In genomic region chr4:89425916-89426315, GRCm38 (mm10) we compare ENCODE assay signal across 25 mouse cellular contexts.
DNase-seq lines count a peak whose midpoint lies in the region; ATAC-seq lines count a peak whose summit lies in the region.
"Had no signal": no experiment of that assay in that cellular context is flagged by ENCODE, and none has a peak within 500 bp of the region (broad histone marks: within the 10 kb centered on the region; RNA-seq: fewer than 3 reads in every experiment).

No protein-coding gene starts in this region.

- H3K9me3 ChIP-seq in heart, embryonic 12.5 days (replicated peaks), result no peaks in the 10 kb centered on the region
- H3K9me3 ChIP-seq: forebrain, embryonic 10.5 days; forebrain, embryonic 15.5 days; limb, embryonic 12.5 days; liver, embryonic 15.5 days; megakaryocyte, embryonic 14.5 days; midbrain, embryonic 12.5 days; neural tube, embryonic 12.5 days had no signal

- intact Hi-C loops in heart, postnatal 14 days (cut with DNase I), result no loop called here

- no peak for ATAC-seq in heart, embryonic 12.5 days (ENCODE audit: insufficient number of reproducible peaks, low FRiP score)
- ATAC-seq: forebrain, embryonic 15.5 days; hindbrain, embryonic 16.5 days had no signal

- DNase-seq in heart, adult 11 months, result peak; percentile 44
- DNase-seq in heart, postnatal 14 days, result no peak
- peak; percentile 78 for DNase-seq in 3134 (ENCODE audit: extremely low read depth, insufficient read length, low spot score)
- peak; percentile 46 for DNase-seq in adipocyte (ENCODE audit: low spot score)
- peak; percentile 61 for DNase-seq in lung, postnatal 25 days (ENCODE audit: low spot score)
- DNase-seq in cerebellum, adult 8-10 months, result no peak
- DNase-seq: adrenal gland, postnatal 14 days; cerebellum, adult 11 months; cerebellum, postnatal 14 days; kidney, adult 18-20 months; kidney, postnatal 10 days; right cerebral cortex, adult 18-20 months; spleen, adult 18-20 months; thymus, postnatal 14 days had no signal

- H3K36me3 ChIP-seq in heart, embryonic 12.5 days, result no peaks in the 10 kb centered on the region
- H3K36me3 ChIP-seq: forebrain, embryonic 10.5 days; forebrain, embryonic 15.5 days; limb, embryonic 12.5 days; liver, embryonic 15.5 days; midbrain, embryonic 12.5 days; neural tube, embryonic 12.5 days had no signal

- no peak overlapping the region for H3K4me3 ChIP-seq in heart, embryonic 12.5 days
- H3K4me3 ChIP-seq: forebrain, embryonic 10.5 days; forebrain, embryonic 15.5 days; left cerebral cortex, adult 2 months; limb, embryonic 12.5 days; liver, embryonic 15.5 days; megakaryocyte, embryonic 14.5 days; midbrain, embryonic 12.5 days; myocyte; neural tube, embryonic 12.5 days had no signal

- WGBS in heart, embryonic 12.5 days, result 65% methylated on average over 2 of the region's 2 CpGs

- no peaks in the 10 kb centered on the region for H3K27me3 ChIP-seq in heart, embryonic 12.5 days (replicated peaks)
- H3K27me3 ChIP-seq: forebrain, embryonic 15.5 days; limb, embryonic 12.5 days; liver, embryonic 15.5 days; midbrain, embryonic 12.5 days; neural tube, embryonic 12.5 days had no signal

- no peak overlapping the region for H3K9ac ChIP-seq in heart, embryonic 12.5 days
- H3K9ac ChIP-seq: forebrain, embryonic 15.5 days; limb, embryonic 12.5 days; liver, embryonic 15.5 days; midbrain, embryonic 12.5 days; neural tube, embryonic 12.5 days had no signal

- H3K4me1 ChIP-seq in heart, embryonic 12.5 days (replicated peaks), result peaks cover 15% of the 10 kb centered on the region
- H3K4me1 ChIP-seq: forebrain, embryonic 15.5 days; midbrain, embryonic 12.5 days; neural tube, embryonic 12.5 days had no signal

- no peak overlapping the region for H3K27ac ChIP-seq in heart, embryonic 12.5 days (ENCODE audit: poor library complexity, severe bottlenecking)
- H3K27ac ChIP-seq: forebrain, embryonic 10.5 days; forebrain, embryonic 15.5 days; left cerebral cortex, adult 2 months; limb, embryonic 12.5 days; liver, embryonic 15.5 days; midbrain, embryonic 12.5 days; neural tube, embryonic 12.5 days had no signal

- H3K4me2 ChIP-seq in heart, embryonic 12.5 days, result no peak overlapping the region
- H3K4me2 ChIP-seq: forebrain, embryonic 15.5 days; limb, embryonic 12.5 days; liver, embryonic 15.5 days; midbrain, embryonic 12.5 days; neural tube, embryonic 12.5 days had no signal

Comparison
In these comparisons a context has a peak if more than half of its experiments do, and no peak if none do; other contexts are left out.
1. DNase-seq: peak in heart, adult 11 months (single experiment), 3134 (single experiment), adipocyte (single experiment) and lung, postnatal 25 days (single experiment); none in heart, postnatal 14 days (0 of 2) and cerebellum, adult 8-10 months (single experiment).